Mouse (Mus musculus): Measurements from ENCODE around the gene Scfd2. TPM values are rescaled to one million over a fixed set of nuclear protein-coding genes. Genes with fewer than 3 reads are reported as not detected.
A peak's percentile ranks its signal among the peaks of the same experiment; 100 is the strongest.

Gene Scfd2
- 10 to 100 TPM; 27.9 to 29.8 TPM for total RNA-seq (2021)
- long read RNA-seq, transcript Scfd2-201 (9 exons, 3,672 nt): major isoform, 11 of 17 reads
- long read RNA-seq, partial matches to known transcripts: 0 of 17 reads
- long read RNA-seq, other reads (novel, unspliced or antisense): 4 of 17 reads

DNA sequence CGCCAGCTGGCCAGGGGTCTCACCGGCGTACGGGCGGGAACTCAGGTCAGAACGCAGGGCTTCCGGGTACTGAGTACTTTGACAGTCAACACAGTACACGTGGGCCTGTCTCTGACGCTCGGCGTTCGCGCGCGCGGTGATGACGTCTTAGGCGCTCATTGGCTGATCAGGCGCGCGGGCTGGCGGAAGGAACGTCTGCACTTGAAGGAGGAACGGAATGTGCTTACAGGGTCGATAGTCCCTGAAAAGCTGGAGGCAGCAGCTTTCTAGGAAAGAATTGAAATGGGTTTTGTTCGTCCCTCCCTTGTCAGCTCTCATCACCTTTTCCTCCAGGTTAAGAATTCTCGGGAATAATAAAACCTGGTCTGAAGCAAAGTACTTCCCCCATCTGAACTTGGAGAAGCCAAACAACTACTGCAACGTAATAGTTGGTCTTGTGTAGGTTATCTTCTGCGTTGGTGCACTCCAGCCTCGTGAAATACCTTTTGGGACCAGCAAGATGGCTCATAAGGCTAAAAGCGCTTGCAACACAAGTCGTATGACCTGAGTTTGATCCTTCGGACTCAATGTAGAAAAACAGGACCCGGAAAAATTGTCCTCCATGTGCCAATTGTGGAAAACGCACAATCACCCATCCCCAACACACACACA lies at the start of gene Scfd2:
TSS of gene Scfd2 (minus strand) at position 130 of the 651 bp plus-strand sequence.
- peak; percentile 97 for DNase-seq (ENCODE audit: low spot score in 2 of 2)

DNA sequence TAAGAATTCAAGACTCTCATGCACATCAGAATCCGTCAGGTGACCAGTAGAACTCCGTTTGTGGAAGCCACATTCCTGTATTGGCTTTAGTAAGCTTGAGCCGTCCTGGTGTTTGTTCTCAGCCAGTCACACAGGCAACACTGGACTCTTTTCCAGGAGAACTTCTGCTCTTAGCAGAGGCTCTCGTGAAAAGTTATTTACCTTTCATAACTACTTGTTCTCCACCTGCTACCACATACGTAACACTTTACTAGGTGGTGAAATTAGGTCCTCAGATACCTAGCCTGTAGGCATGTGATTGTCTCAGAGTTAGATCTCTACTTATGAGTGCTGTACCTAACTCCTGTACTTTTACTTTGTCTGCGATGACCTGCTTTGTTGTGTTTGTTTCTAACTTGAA lies 40.2 kb upstream of the Scfd2 start:
- no peak for DNase-seq (ENCODE audit: low spot score in 2 of 2)

DNA sequence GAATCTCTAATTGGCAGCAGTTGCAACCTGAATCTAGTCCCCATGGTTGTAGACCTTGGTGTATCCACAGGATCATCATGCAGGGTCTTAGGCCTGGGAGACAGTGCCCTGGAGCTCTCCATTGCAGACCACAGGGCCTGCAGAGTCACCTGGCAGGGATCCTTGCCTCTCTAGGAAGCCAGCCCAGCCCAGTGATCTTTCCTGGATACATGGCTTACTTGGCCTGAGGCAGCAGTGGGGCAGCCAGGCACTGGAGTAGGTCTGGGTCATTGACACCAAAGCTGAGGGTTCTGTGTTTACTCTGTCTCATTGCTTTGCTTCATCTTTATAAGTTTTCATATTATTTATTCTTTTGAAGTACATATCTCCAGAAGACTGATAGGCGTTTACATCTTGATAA lies 29.6 kb upstream of the Scfd2 start:
- no peak for DNase-seq (ENCODE audit: low spot score in 2 of 2)

DNA sequence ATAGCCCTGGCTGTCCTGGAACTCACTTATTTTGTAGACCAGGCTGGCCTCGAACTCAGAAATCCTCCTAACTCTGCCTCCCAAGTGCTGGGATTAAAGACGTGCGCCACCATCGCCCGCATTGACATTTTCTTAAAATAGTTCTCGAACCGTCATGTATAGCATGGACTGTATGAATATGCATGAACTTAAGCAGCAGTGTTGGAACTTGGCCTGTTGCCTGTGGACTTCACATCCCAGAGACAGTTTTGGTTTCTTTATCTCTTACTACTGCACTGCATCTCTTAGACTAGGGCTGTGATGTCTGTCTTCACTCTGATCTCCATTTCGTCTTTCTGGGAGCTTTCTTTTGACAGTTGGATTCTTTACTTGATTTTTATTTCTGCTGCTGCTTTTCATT lies 18.0 kb upstream of the Scfd2 start:
- DNase-seq (ENCODE audit: low spot score in 2 of 2): no peak

DNA sequence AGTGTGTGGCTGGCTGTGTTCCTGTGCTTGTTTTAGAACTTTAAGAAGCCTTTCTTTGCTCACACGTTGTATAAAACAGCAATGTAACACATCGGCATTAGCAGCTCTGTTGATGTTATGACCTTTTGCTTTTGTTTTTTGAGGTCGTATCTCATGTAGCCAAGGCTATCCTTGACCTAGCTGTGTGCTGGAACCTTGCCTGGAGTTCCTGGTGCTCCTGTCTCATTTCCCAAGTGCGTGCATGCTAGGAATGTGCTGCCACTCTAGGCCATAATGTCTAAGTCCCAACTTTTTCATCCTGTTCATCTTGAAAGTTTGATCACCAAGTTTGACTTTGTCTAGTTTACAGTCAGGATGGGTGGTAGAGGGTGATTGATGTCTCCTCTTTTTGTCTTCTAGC lies 14.0 kb upstream of the Scfd2 start:
- DNase-seq (ENCODE audit: low spot score in 2 of 2): no peak

DNA sequence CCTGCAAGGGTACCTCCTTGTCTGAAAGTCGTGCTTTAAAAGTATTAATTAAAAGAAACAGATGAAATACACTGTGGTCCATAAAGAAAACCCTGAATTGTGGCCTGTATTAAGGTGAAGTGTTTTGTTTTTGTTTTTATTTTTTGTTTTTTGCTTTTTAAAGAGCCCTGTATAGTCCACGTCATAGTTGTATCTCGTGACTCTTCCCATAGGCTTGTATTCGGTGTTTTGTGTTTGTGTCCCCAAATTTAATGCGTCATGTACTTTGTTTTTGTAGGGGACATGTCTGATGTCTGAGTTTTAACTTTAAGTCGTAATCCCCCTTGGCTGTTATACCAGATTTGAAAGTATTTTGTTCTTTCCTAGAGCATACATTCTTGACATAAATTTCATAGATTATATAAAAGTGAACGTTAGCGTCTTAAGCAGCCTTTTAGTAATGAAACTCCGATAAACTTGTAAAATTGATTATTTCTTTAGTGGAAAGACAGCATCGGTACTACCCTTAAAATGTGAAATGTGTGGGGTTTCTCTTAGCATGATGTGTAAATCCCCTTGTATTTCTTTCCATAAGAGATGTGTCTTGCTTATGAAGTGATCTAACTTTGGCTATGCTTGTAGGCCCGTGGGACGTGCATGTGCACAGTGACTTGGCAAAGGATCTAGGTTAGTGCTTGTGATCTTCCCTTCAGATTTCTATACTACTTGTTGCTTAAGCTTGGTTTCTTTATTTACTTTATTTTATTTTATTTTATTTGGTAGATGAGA lies 4.8 kb upstream of the Scfd2 start:
- no peak for DNase-seq (ENCODE audit: low spot score in 2 of 2)

DNA sequence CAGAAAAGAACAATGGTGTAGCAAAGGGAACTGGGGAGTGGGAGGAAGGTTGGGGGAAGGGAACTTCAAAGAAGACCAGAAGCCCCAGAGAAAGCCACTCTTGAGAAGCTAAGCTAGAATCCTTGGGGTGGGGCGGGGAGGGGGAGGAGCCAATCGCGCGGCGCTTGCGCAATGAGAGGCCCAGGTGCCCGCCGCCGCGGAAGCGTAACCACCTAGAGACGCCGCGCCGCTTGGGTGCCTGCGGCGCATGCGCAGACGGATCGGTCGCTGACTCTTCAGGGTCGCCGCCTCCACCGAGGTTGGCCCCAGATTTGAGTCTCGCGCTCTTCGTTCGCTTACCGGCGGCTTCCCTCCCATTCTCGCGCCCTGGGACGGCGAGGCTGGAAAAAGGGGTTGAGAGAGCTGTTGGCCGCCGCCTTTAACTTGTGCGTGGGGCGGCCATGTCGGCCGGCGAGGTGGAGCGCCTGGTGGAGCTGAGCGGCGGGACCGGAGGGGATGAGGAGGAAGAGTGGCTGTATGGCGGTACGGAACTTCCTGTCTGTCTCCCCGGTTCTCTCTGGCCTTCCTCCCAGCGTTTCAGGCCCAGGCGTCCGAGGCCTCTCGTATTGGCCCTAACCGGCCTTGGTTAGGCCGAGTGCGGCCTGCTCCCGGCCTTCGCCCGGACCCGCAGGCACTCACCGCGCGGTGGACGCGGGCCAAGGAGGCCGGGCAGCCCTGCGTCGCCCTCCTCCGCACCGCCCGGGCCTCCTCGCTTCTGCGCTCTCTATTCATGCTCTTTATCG lies 3.9 kb upstream of the Scfd2 start, which contains the start of gene Fip1l1:
TSS of gene Fip1l1 (plus strand) at position 210 of the 782 bp plus-strand sequence.
- DNase-seq (ENCODE audit: low spot score in 2 of 2): peak; percentile 88 to 93

DNA sequence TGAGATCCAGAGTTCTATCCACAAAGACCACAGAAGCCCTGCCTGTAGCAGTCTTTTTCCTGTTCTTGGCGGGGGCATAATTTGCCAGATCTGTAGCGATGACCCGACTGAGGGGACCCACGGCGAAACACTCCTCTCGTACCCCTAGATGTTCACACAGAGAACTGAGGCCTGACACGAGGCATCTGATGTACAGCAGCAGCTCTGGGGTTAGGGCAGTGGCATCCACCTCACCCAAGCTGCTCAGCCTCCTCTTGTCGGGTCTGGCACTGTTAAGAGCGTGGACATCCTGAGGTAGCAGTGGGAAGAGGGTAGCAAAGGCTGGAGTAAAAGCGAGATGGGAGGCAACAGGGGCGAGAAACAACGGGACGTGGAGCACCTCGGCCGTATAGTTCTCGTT lies 774 bp downstream of the Scfd2 start:
- peak in 1 of 2 experiments; percentile 15 for DNase-seq (ENCODE audit: low spot score in 2 of 2)

DNA sequence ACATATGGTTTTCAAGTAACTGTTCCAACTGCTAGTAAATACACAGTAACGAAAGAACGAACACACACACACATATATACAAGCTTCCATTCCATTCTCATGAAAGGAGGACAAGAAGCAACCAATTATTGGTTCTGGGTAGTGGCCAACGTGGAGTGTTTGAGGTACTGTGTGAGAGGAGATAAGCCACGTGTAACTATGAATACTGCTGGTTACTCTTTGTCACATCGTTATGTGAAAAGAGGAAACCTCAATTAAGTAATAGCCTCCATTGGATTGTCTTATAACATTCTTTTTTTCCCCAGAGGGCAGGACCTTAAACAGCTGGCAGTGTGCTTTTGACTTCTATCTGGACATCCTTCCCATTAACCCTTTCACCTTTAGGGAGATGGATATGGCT lies 4.5 kb downstream of the Scfd2 start:
- DNase-seq (ENCODE audit: low spot score in 2 of 2): no peak

DNA sequence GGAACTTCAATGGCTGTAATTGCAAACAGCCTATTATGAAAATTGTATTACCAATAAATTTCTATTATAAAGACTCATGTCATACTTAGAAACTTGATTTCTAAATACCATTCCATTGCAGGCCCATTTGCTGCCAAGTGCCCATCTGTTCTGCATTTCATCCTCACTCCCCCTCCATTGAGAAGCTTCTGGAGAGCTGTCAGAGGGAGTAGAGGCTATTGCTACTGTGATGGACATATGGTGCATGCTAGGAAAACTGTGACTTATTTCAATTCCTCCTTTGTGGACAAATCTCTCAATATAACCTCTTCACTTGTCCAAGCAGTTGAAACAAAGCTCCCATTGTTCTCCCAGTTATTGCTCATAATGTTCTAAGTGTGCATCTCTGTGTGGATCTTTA lies 19.9 kb downstream of the Scfd2 start:
- peak; percentile 9 to 27 for DNase-seq (ENCODE audit: low spot score in 2 of 2)

DNA sequence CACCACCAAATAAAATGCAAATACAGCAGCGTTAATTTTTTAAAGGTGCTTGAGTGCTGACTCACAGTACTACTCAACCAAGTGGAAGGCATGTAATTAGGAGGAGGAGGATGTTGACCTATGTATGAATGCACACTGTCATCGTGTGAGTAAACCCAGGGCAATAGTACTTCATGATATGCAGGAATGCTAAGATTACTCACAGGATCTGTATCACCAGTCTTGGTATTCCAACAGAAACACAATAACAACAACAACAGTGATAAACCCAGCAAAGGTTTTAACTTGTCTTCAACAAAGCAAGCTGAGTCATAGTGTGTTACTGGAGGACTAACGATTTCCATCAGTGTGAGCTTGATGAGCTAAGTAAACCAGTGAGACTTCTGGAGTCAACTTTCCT lies 38.9 kb downstream of the Scfd2 start:
- DNase-seq (ENCODE audit: low spot score in 2 of 2): no peak

DNA sequence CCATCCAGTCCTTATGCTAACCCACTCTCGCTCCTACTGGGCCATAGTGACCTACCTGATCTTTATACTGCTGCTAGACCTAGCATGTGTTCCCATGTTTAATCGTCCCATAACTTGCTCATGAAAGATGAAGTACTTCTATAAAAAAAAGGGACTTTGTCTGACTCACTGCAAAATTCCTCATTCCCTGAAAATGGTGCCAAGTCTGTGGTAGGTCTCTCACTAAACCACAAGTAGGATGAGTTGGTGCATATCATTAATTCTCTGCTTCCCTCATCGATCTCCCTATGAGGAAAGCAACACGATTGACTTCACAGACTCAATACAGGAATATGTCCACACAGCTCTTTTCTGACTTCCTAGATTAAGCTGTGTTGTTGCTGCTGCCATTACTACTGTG lies 46.9 kb downstream of the Scfd2 start:
- no peak for DNase-seq (ENCODE audit: low spot score in 2 of 2)

DNA sequence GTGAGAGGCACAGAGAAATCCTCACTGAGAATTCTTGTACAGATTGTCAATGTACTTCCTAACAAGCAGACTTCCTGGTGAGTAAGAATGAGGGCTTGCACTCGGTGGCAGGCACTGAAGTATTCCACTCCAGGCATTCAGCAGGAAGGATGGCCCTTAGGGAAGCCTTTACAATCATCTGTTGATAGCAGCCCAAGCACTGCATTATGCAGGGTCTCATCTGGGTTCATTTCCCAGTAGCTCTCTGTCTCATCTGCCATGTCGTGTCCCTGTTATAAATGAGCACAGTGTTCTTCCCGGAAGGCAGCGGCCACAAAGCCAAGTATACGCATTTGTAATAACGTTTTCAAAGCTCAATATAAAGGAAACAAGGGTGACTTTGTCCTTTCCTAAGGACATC lies 48.9 kb downstream of the Scfd2 start:
- peak in 1 of 2 experiments; percentile 23 for DNase-seq (ENCODE audit: low spot score in 2 of 2)

DNA sequence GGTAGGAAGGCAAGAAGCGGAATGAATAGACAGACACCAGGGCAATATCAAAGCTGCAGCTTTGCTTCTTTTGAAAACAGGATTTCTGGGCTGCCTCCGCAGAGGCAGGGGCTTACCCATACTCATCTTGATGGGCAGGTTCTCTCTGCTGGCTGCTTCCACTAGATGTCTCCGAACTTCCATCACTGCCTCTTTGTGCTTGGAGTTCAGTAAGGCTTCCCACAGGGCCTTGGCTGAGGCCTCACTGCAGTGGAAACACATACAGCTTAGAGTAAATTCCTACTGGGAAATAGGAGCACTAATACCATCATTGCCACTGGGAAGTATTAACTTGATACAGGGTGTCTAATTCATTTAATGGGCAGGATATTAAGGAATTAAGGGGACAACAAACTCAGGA lies 49.5 kb downstream of the Scfd2 start:
- DNase-seq (ENCODE audit: low spot score in 2 of 2): peak in 1 of 2 experiments; percentile 20

DNA sequence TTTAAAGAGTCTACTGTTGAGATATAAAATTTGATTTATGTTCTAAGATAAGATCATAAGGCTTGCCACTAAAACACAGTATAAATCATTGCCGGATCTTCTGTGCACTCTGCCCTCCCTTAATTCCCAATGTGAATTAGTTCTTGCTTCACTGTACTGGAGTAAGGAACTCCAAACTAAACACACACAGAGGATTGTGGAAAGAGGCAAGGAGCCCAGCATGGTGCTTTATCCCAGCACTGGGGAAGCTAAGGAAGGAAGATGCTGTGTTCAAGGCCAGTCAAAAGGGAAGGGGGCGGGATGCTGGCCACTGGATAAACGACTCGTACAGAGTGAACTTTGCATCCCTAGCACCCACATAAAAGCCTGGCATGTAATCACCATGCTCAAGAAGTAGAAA lies 51.1 kb downstream of the Scfd2 start:
- DNase-seq (ENCODE audit: low spot score in 2 of 2): no peak

DNA sequence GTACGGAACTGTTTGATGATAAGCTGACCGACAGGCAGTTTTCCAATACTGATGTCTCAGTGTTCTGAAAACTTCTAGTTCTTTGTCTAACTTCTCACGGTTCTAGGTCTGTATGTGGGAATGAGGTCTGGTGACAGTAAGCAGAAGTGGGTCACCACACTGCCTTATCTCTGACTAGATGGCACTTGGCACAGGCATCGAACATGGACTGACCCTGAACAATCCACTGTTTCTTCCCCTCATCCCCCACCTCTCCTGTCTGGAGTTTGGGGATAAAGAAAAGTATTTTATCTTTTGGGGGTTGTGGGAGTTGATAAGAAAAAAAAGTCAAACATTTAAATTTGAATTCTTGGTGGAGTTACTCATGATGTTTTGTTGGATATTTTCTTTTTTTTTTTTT lies 51.6 kb downstream of the Scfd2 start:
- no peak for DNase-seq (ENCODE audit: low spot score in 2 of 2)

DNA sequence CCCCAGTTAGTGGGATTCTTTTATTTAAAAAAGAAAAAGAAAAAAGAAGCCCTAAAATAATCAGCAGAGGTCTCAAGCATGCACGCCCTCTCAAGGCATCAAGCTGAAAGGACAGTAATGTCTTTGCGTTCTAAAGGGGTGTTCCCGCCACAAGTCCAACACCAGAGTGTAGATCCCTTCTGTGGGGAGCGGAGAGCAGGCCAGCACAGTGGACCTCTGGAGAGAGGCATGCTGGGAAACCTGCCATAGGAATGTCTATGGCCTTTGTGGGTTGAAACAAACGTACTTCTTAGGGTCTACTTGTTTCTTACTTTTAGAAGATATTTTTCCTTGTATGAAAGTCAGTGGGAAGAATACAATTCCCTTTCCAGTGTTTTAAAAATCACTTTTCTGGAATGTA lies 52.4 kb downstream of the Scfd2 start:
- DNase-seq (ENCODE audit: low spot score in 2 of 2): no peak

DNA sequence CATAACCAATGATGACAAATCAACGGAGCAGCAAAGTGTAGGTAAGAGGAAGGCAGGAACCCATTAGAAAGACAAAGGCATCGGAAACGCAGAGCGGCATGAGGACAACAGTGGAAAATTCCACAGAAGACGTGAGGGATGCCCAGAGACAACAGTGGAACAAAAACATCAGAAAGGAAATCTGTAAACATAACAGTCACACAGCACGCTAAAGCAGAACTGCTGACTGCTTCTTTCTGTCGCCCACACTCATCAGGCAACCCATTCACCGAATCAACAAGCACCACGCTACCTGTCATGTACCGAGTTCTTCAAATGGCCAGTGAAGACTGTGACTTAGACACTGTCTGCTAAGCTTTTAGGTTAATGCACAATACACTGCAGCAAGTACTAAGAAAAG lies 55.0 kb downstream of the Scfd2 start:
- no peak for DNase-seq (ENCODE audit: low spot score in 2 of 2)

DNA sequence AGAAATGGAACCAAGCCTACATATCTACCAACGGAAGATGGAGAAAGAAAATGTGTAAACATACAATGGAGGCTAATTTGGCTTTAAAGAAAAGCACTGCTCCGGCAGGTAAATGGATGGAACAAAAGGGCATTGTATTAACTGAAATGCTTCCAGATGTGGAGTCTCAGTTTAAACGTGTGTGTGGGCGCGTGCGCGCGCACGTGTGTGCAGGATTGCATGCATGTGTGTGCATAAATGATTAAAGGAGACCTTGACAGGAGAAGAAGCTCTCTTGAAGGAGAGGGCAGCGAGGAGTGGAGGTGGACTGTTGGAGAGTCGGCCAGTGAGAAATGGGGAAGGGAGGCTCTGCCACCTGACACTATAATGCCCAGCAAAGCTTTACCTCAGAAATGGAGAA lies 58.4 kb downstream of the Scfd2 start:
- DNase-seq (ENCODE audit: low spot score in 2 of 2): no peak

DNA sequence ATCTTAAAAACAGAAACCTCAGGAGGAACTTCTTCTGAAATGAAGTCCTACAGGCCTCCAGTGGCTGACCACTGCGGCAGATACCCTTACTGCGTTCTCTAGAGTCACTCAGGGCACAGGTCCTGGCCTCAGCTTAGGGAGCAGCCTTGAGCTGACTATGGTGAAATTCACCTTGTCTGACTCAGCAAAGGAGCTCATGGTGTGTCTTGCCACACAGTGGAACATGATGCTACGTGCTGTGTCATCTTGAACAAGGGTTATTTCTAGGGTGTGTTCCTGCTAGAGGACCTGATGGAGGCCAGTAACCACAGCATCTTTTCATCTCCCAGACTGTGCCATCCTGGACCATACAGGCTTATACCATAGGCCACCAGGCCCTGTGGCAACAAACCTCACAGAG lies 60.7 kb downstream of the Scfd2 start:
- DNase-seq (ENCODE audit: low spot score in 2 of 2): no peak

DNA sequence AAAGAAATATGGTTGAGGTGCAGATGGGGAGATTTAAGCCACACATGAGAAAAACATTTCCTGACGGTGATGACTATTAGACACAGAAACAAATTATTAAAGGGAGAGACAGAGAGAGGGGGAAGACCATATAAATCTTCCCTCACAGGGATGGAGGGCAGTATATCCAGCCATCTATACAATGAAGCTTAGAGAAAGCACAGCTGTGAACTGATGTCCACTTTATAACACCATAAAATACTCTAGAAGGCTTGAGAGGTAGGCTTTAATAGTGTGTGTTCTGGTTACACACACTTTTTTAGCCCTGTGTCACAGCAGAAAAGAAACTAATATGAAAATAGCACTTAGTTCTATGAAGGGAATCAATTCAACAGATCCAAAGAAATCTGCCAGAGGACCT lies 61.9 kb downstream of the Scfd2 start:
- DNase-seq (ENCODE audit: low spot score in 2 of 2): no peak

DNA sequence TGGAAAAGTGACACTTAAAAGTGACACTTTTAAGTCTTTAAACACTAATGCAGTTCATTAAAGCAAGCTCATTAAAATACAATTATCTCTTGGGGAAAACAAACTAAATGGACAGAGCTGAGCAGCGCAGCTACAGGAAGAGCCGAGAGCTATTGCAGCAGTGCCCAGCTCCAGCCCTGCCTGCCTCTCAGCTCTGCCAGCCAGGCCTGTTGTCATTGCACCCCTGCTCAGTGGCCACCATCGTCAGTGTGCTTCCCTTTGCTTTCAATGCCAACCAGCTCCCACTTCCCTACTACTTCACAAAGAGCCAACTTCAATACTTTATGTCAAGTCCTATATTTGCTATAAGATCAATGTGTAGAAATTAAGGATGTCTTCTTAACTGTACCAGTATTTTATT lies 63.8 kb downstream of the Scfd2 start:
- DNase-seq (ENCODE audit: low spot score in 2 of 2): no peak

All from layer of hippocampus, postnatal 10 days (tissue).